ENCODE assay signal across 32 mouse cellular contexts in the genomic region with DNA sequence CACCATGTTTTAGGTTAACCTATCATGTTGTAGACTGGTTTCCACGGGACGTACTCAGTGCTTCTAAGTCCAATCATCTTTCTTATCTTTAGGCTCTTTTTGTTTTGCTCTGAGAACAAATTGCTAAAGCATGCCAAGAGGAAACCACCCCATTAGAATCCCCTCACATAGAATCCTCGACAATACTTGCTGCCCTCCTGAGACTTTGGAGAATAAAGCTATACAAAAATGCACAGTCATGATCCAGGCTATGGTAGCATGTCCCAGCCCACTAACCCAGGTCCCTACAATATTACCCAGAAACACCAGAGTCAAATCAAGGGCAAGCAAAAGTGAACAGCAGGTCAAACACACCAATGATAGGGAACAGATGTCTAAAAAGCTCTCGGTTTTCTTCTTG. TPM values are rescaled to one million over a fixed set of nuclear protein-coding genes. Genes with fewer than 3 reads are reported as not detected.
"Had no signal": no experiment of that assay in that cellular context is flagged by ENCODE, and none has a peak within 500 bp of the region (broad histone marks: within the 10 kb centered on the region; RNA-seq: fewer than 3 reads in every experiment).

No protein-coding gene starts in this region.

RNA-seq across cellular contexts. Expression of a gene that starts 24.9 kb away (rescaled TPM):
- total RNA-seq: common myeloid progenitor, adult 5-6 weeks; forebrain, postnatal 0 days; gastrocnemius, adult 18-20 months; gastrocnemius, adult 2 months; gastrocnemius, adult 8-10 months; gastrocnemius, postnatal 10 days; gastrocnemius, postnatal 14 days; gastrocnemius, postnatal 25 days; gastrocnemius, postnatal 36 days; granulocyte monocyte progenitor cell, adult 5-6 weeks had no signal
- polyA plus RNA-seq: embryonic facial prominence, embryonic 12.5 days; embryonic facial prominence, embryonic 13.5 days; erythroblast, embryonic 14.5 days; forebrain, embryonic 10.5 days; forebrain, embryonic 11.5 days; forebrain, embryonic 12.5 days; forebrain, embryonic 13.5 days; forebrain, embryonic 16.5 days; forebrain, postnatal 0 days; heart, embryonic 10.5 days; heart, embryonic 11.5 days had no signal

RNA-seq across cellular contexts. Expression of a gene that starts 33.2 kb away (rescaled TPM):
- total RNA-seq: common myeloid progenitor, adult 5-6 weeks; forebrain, postnatal 0 days; gastrocnemius, adult 18-20 months; gastrocnemius, adult 2 months; gastrocnemius, adult 8-10 months; gastrocnemius, postnatal 10 days; gastrocnemius, postnatal 14 days; gastrocnemius, postnatal 25 days; gastrocnemius, postnatal 36 days; gastrocnemius, postnatal 4 days; granulocyte monocyte progenitor cell, adult 5-6 weeks; heart, adult 18-20 months; heart, adult 2 months; heart, adult 8-10 months had no signal
- polyA plus RNA-seq: cortical plate, adult 2 months; embryonic facial prominence, embryonic 10.5 days; embryonic facial prominence, embryonic 12.5 days; embryonic facial prominence, embryonic 13.5 days; embryonic facial prominence, embryonic 14.5 days; embryonic facial prominence, embryonic 15.5 days; erythroblast, embryonic 14.5 days; forebrain, embryonic 10.5 days; forebrain, embryonic 11.5 days; forebrain, embryonic 12.5 days; forebrain, embryonic 13.5 days; forebrain, embryonic 14.5 days; forebrain, embryonic 15.5 days; forebrain, embryonic 16.5 days; forebrain, postnatal 0 days; frontal cortex, adult 2 months; gonadal fat pad, adult 2 months; heart, adult 2 months; heart, embryonic 10.5 days; heart, embryonic 11.5 days had no signal
